Mouse (Mus musculus): ENCODE measurements around the gene Grk3. TPM values are rescaled to one million over a fixed set of nuclear protein-coding genes. Genes with fewer than 3 reads are reported as not detected.

Grk3 gene
- polyA plus RNA-seq, 1 experiment from 2014 or later: 17.9 TPM

- Histone ChIP-seq H3K4me1 (peaks cover 16% of the 10 kb centered on the region; the same call in 1 of the 2 replicates), H3K4me3 (no peak overlapping the region), H3K27ac (no peak overlapping the region), H3K4me2 (no peak overlapping the region), H3K36me3 (no peaks in the 10 kb centered on the region), H3K9ac (no peak overlapping the region), H3K27me3 (no peaks in the 10 kb centered on the region), H3K9me3 (no peaks in the 10 kb centered on the region)
- no peak for ATAC-seq (ENCODE audit: insufficient number of reproducible peaks, insufficient read depth, low FRiP score, low TSS enrichment, low read depth)
- 85% methylated on average over 7 of the region's 7 CpGs for WGBS
Measured at GRCm38 (mm10) chr5:113006997-113007396, 8.6 kb downstream of the Grk3 start.

GRCm38 (mm10) chr5:113005941-113006391, 9.6 kb downstream of the Grk3 start:
- Histone ChIP-seq H3K4me3 (no peak overlapping the region), H3K4me1 (0 out of 2 replicates have a peak, but pooled peaks cover 7% of the 10 kb centered on the region), H3K36me3 (no peaks in the 10 kb centered on the region), H3K4me2 (no peak overlapping the region), H3K27me3 (no peaks in the 10 kb centered on the region), H3K9ac (no peak overlapping the region), H3K27ac (no peak overlapping the region), H3K9me3 (no peaks in the 10 kb centered on the region)
- 92% methylated on average over 7 of the region's 7 CpGs for WGBS
- ATAC-seq (ENCODE audit: insufficient number of reproducible peaks, insufficient read depth, low FRiP score, low TSS enrichment, low read depth): no peak

GRCm38 (mm10) chr5:113002821-113003380, 12.7 kb downstream of the Grk3 start:
- Histone ChIP-seq H3K4me1 (peaks cover 7% of the 10 kb centered on the region), H3K4me3 (no peak overlapping the region), H3K9ac (no peak overlapping the region), H3K4me2 (no peak overlapping the region), H3K27ac (no peak overlapping the region), H3K9me3 (no peaks in the 10 kb centered on the region), H3K36me3 (no peaks in the 10 kb centered on the region), H3K27me3 (no peaks in the 10 kb centered on the region)
- ATAC-seq (ENCODE audit: insufficient number of reproducible peaks, insufficient read depth, low FRiP score, low TSS enrichment, low read depth): no peak
- 43% methylated on average over 5 of the region's 5 CpGs for WGBS

- no peaks in the 10 kb centered on the region for H3K9me3 ChIP-seq
- no peak for ATAC-seq (ENCODE audit: insufficient number of reproducible peaks, insufficient read depth, low FRiP score, low TSS enrichment, low read depth)
- H3K4me2 ChIP-seq: no peak overlapping the region
- peaks cover 12% of the 10 kb centered on the region for H3K36me3 ChIP-seq
- H3K9ac ChIP-seq: no peak overlapping the region
- H3K27me3 ChIP-seq: no peaks in the 10 kb centered on the region
- no peak overlapping the region for H3K4me3 ChIP-seq
- 84% methylated on average over 8 of the region's 8 CpGs for WGBS
- peaks cover 15% of the 10 kb centered on the region for H3K4me1 ChIP-seq
- no peak overlapping the region for H3K27ac ChIP-seq
Measured at GRCm38 (mm10) chr5:112999227-112999626, 16.4 kb downstream of the Grk3 start.

- no peaks in the 10 kb centered on the region for H3K9me3 ChIP-seq
- H3K4me2 ChIP-seq: no peak overlapping the region
- peaks cover 15% of the 10 kb centered on the region for H3K4me1 ChIP-seq
- 54% methylated on average over 5 of the region's 5 CpGs for WGBS
- H3K27me3 ChIP-seq: no peaks in the 10 kb centered on the region
- no peak for ATAC-seq (ENCODE audit: insufficient number of reproducible peaks, insufficient read depth, low FRiP score, low TSS enrichment, low read depth)
- H3K36me3 ChIP-seq: peaks cover 12% of the 10 kb centered on the region
- no peak overlapping the region for H3K4me3 ChIP-seq
- peak overlapping the region; percentile 13; the same call in 1 of the 2 replicates for H3K27ac ChIP-seq
- H3K9ac ChIP-seq: no peak overlapping the region
Measured at GRCm38 (mm10) chr5:112997516-112998186, 17.9 kb downstream of the Grk3 start.

GRCm38 (mm10) chr5:112991245-112991644, 24.3 kb downstream of the Grk3 start:
- no peak for ATAC-seq (ENCODE audit: insufficient number of reproducible peaks, insufficient read depth, low FRiP score, low TSS enrichment, low read depth)
- Histone ChIP-seq H3K4me2 (no peak overlapping the region), H3K9me3 (no peaks in the 10 kb centered on the region), H3K27ac (no peak overlapping the region), H3K4me1 (no peaks in the 10 kb centered on the region), H3K27me3 (no peaks in the 10 kb centered on the region), H3K9ac (no peak overlapping the region), H3K36me3 (peaks cover 20% of the 10 kb centered on the region), H3K4me3 (no peak overlapping the region)
- WGBS: 69% methylated on average over 9 of the region's 9 CpGs

GRCm38 (mm10) chr5:112981931-112982330, 33.7 kb downstream of the Grk3 start:
- Histone ChIP-seq H3K9me3 (no peaks in the 10 kb centered on the region), H3K9ac (no peak overlapping the region), H3K4me1 (peaks cover 7% of the 10 kb centered on the region; the same call in 1 of the 2 replicates), H3K27me3 (no peaks in the 10 kb centered on the region), H3K4me2 (no peak overlapping the region), H3K4me3 (no peak overlapping the region), H3K27ac (no peak overlapping the region), H3K36me3 (no peaks in the 10 kb centered on the region; the same call in 1 of the 2 replicates)
- ATAC-seq (ENCODE audit: insufficient number of reproducible peaks, insufficient read depth, low FRiP score, low TSS enrichment, low read depth): no peak
- 46% methylated on average over 6 of the region's 6 CpGs for WGBS

GRCm38 (mm10) chr5:112979710-112980109, 35.9 kb downstream of the Grk3 start:
- Histone ChIP-seq H3K4me2 (no peak overlapping the region), H3K27ac (no peak overlapping the region), H3K4me3 (no peak overlapping the region), H3K9me3 (no peaks in the 10 kb centered on the region), H3K4me1 (peaks cover 7% of the 10 kb centered on the region; the same call in 1 of the 2 replicates), H3K36me3 (no peaks in the 10 kb centered on the region; the same call in 1 of the 2 replicates), H3K27me3 (no peaks in the 10 kb centered on the region), H3K9ac (no peak overlapping the region)
- 86% methylated on average over 7 of the region's 7 CpGs for WGBS
- ATAC-seq (ENCODE audit: insufficient number of reproducible peaks, insufficient read depth, low FRiP score, low TSS enrichment, low read depth): no peak

- no peak for ATAC-seq (ENCODE audit: insufficient number of reproducible peaks, insufficient read depth, low FRiP score, low TSS enrichment, low read depth)
- Histone ChIP-seq H3K27ac (no peak overlapping the region), H3K27me3 (no peaks in the 10 kb centered on the region), H3K4me1 (0 out of 2 replicates have a peak, but pooled peaks cover 4% of the 10 kb centered on the region), H3K4me3 (no peak overlapping the region), H3K9ac (no peak overlapping the region), H3K9me3 (no peaks in the 10 kb centered on the region), H3K36me3 (no peaks in the 10 kb centered on the region; the same call in 1 of the 2 replicates), H3K4me2 (no peak overlapping the region)
- WGBS: 86% methylated on average over 9 of the region's 9 CpGs
Measured at GRCm38 (mm10) chr5:112979195-112979594, 36.4 kb downstream of the Grk3 start.

GRCm38 (mm10) chr5:112977089-112977488, 38.5 kb downstream of the Grk3 start:
- no peak overlapping the region for H3K4me3 ChIP-seq
- no peaks in the 10 kb centered on the region for H3K27me3 ChIP-seq
- H3K4me2 ChIP-seq: no peak overlapping the region
- 71% methylated on average over 5 of the region's 5 CpGs for WGBS
- H3K9me3 ChIP-seq: no peaks in the 10 kb centered on the region
- H3K36me3 ChIP-seq: no peaks in the 10 kb centered on the region; the same call in 1 of the 2 replicates
- H3K27ac ChIP-seq: no peak overlapping the region
- no peak overlapping the region for H3K9ac ChIP-seq
- H3K4me1 ChIP-seq: peaks cover 23% of the 10 kb centered on the region
- no peak for ATAC-seq (ENCODE audit: insufficient number of reproducible peaks, insufficient read depth, low FRiP score, low TSS enrichment, low read depth)

GRCm38 (mm10) chr5:112973596-112973995, 42.0 kb downstream of the Grk3 start:
- no peak for ATAC-seq (ENCODE audit: insufficient number of reproducible peaks, insufficient read depth, low FRiP score, low TSS enrichment, low read depth)
- peaks cover 29% of the 10 kb centered on the region for H3K4me1 ChIP-seq
- H3K4me3 ChIP-seq: no peak overlapping the region
- WGBS: 35% methylated on average over 7 of the region's 7 CpGs
- no peaks in the 10 kb centered on the region for H3K27me3 ChIP-seq
- H3K9ac ChIP-seq: no peak overlapping the region
- no peaks in the 10 kb centered on the region for H3K9me3 ChIP-seq
- no peak overlapping the region for H3K27ac ChIP-seq
- peak overlapping the region; percentile 7; the same call in 1 of the 2 replicates for H3K4me2 ChIP-seq
- no peaks in the 10 kb centered on the region; the same call in 1 of the 2 replicates for H3K36me3 ChIP-seq

- 81% methylated on average over 12 of the region's 12 CpGs for WGBS
- no peak overlapping the region for H3K27ac ChIP-seq
- H3K4me1 ChIP-seq: peaks cover 29% of the 10 kb centered on the region
Measured at GRCm38 (mm10) chr5:112972297-112972696, 43.3 kb downstream of the Grk3 start.

More at GRCm38 (mm10) chr5:112972297-112972696, 43.3 kb downstream of the Grk3 start:
- H3K4me3 ChIP-seq: no peak overlapping the region
- H3K36me3 ChIP-seq: no peaks in the 10 kb centered on the region
- no peak for ATAC-seq (ENCODE audit: insufficient number of reproducible peaks, insufficient read depth, low FRiP score, low TSS enrichment, low read depth)
- no peak overlapping the region for H3K9ac ChIP-seq
- H3K9me3 ChIP-seq: no peaks in the 10 kb centered on the region
- H3K4me2 ChIP-seq: no peak overlapping the region
- no peaks in the 10 kb centered on the region for H3K27me3 ChIP-seq

All from embryonic facial prominence, embryonic 13.5 days (tissue).